Mouse (Mus musculus) cerebellum, adult 2 months (tissue): ENCODE data around the gene Rock2. TPM values are rescaled to one million over a fixed set of nuclear protein-coding genes. Genes with fewer than 3 reads are reported as not detected.

ENCODE experiments used
- DNase-seq, 2 experiments: peaks; one replicate each; pipeline ENCODE4 v3.0.0; 2021
- H3K27ac ChIP-seq: fragments of 200-500 bp; 2 replicates; pipeline ENCODE4 v1.5.1; 2012; ENCODE audit warnings: low read length, control low read depth, inconsistent platforms; ENCODE audit not compliant: insufficient read depth
- H3K27me3 ChIP-seq: fragments of 200-500 bp; 2 replicates; pipeline ENCODE4 v1.6.1; 2012; ENCODE audit warnings: inconsistent platforms, mild to moderate bottlenecking, low read length, moderate library complexity; ENCODE audit not compliant: control insufficient read depth, insufficient read depth
- H3K4me1 ChIP-seq: fragments of 200-500 bp; 2 replicates; pipeline ENCODE4 v1.6.1; 2011; ENCODE audit warnings: low read length; ENCODE audit not compliant: control insufficient read depth, insufficient read depth
- H3K4me3 ChIP-seq: fragments of 200-500 bp; replicated peaks from 2 replicates; pipeline ENCODE3; 2011; ENCODE audit warnings: mild to moderate bottlenecking, low read depth, low read length, control low read depth; ENCODE audit not compliant: insufficient read depth
- CTCF ChIP-seq: fragments of 200-500 bp; IDR thresholded peaks from 2 replicates; pipeline ENCODE4 v1.5.1; 2011; ENCODE audit warnings: low read depth, mild to moderate bottlenecking, control low read depth, low read length, moderate library complexity, borderline replicate concordance; ENCODE audit not compliant: insufficient read depth
- POLR2A ChIP-seq: fragments of 200-500 bp; IDR thresholded peaks from 2 replicates; pipeline ENCODE4 v1.6.1; 2011; ENCODE audit warnings: low read length, control low read depth, borderline replicate concordance; ENCODE audit not compliant: insufficient read depth
- WGBS: fragments of 180-500 bp; shearing (Covaris S2); methylation state at CpG from one replicate; pipeline ENCODE4 v1.1.7; 2018; 5-methylcytosine and 5-hydroxymethylcytosine counted together
- polyA plus RNA-seq: library from polyadenylated mRNA; depleted of rRNA; stranded (reverse); fragments of >200 nt; gene quantifications from 2 replicates; pipeline ENCODE4 v1.2.3, GENCODE M21; 2012

Rock2 gene
- polyA plus RNA-seq, 1 experiment: 37.5 TPM

GRCm38 (mm10) chr12:16856306-16856679, 38.4 kb upstream of the Rock2 start:
- no peak for DNase-seq
- H3K27me3 ChIP-seq: no peaks in the 10 kb centered on the region
- H3K27ac ChIP-seq: no peak overlapping the region
- no peak overlapping the region for H3K4me3 ChIP-seq
- WGBS: 27% methylated on average over 2 of the region's 2 CpGs
- TF ChIP-seq POLR2A (no peak), CTCF (no peak)
- H3K4me1 ChIP-seq: peaks cover 12% of the 10 kb centered on the region

DNA sequence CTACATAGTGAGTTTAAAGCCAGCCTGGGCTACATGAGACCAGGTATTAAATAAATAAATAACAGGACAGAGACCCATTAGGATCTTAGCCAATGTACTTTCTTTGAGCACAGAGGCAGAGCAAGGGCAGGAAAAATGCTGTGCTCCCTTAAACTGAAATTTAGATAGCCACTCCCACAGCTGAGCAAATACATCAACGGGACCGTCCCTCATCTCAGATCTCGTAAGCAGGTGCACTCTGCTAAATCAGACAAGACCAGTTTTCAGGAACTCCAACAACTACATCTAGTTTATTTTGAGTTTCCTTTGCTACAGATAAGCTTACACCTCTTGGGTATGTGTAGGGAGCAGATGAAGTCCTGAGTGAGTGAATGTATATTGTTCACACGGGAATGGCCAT, 36.6 kb upstream of the Rock2 start:
- 88% methylated on average over 4 of the region's 4 CpGs for WGBS
- no peak for TF ChIP-seq POLR2A
- no peak for TF ChIP-seq CTCF
- no peak overlapping the region for H3K4me3 ChIP-seq
- no peak for DNase-seq
- no peaks in the 10 kb centered on the region for H3K27me3 ChIP-seq
- H3K27ac ChIP-seq: no peak overlapping the region
- peaks cover 12% of the 10 kb centered on the region for H3K4me1 ChIP-seq

- WGBS: 90% methylated on average over 2 of the region's 2 CpGs
- TF ChIP-seq CTCF (no peak), POLR2A (no peak)
- no peak overlapping the region for H3K27ac ChIP-seq
- H3K27me3 ChIP-seq: no peaks in the 10 kb centered on the region
- no peak for DNase-seq
- peaks cover 6% of the 10 kb centered on the region; the same call in 1 of the 2 replicates for H3K4me1 ChIP-seq
- H3K4me3 ChIP-seq: no peak overlapping the region
Observed at GRCm38 (mm10) chr12:16859781-16860180, 34.9 kb upstream of the Rock2 start.

DNA sequence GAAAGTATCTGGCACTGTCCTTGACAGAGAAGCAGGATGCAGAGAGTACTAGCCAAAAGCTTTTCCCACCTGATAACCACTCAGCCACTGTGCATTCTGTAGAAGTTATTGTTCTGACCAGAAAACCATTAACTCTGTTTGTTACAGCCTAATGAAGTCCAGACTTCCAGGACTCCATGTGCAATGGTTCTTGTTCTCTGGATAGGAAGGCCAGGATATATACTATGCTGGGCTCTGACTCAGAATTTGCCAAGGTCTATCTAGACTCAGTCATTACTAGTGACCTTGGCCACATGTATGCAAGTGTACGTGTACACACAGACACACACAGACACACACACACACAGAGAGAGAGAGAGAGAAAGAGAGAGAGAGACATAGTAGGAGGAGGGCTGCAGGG, 34.2 kb upstream of the Rock2 start:
- H3K4me1 ChIP-seq: peaks cover 6% of the 10 kb centered on the region; the same call in 1 of the 2 replicates
- DNase-seq: no peak
- no peak for TF ChIP-seq POLR2A
- H3K4me3 ChIP-seq: no peak overlapping the region
- H3K27ac ChIP-seq: no peak overlapping the region
- no peaks in the 10 kb centered on the region for H3K27me3 ChIP-seq
- 76% methylated on average over 1 of the region's 1 CpGs for WGBS

DNA sequence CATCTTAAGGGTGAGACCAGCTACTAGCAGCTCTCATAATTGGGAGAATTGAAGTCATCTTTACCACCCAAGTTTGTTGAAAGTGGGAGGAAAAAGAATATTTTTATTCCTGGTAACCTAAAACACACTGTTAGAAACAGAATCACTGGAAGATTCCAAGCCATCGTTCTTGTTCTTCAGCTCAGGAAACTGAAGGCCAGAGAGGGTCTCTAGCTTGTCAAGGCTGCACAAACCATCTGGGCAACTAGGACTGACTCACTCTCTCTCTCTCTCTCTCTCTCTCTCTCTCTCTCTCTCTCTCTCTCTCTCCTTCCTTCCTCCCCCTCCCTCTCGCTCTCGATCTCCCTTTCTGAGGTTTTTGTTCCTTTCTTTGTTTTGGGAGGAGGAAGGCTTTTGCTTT, 33.7 kb upstream of the Rock2 start:
- H3K27me3 ChIP-seq: no peaks in the 10 kb centered on the region
- TF ChIP-seq POLR2A (no peak), CTCF (no peak)
- WGBS: 79% methylated on average over 3 of the region's 3 CpGs
- peaks cover 2% of the 10 kb centered on the region; the same call in 1 of the 2 replicates for H3K4me1 ChIP-seq
- H3K27ac ChIP-seq: no peak overlapping the region
- no peak overlapping the region for H3K4me3 ChIP-seq
- no peak for DNase-seq

GRCm38 (mm10) chr12:16864477-16864876, 30.2 kb upstream of the Rock2 start:
- H3K4me1 ChIP-seq: no peaks in the 10 kb centered on the region
- H3K4me3 ChIP-seq: no peak overlapping the region
- no peak overlapping the region for H3K27ac ChIP-seq
- H3K27me3 ChIP-seq: no peaks in the 10 kb centered on the region
- TF ChIP-seq POLR2A (no peak), CTCF (no peak)
- no peak for DNase-seq
- 95% methylated on average over 4 of the region's 4 CpGs for WGBS

DNA sequence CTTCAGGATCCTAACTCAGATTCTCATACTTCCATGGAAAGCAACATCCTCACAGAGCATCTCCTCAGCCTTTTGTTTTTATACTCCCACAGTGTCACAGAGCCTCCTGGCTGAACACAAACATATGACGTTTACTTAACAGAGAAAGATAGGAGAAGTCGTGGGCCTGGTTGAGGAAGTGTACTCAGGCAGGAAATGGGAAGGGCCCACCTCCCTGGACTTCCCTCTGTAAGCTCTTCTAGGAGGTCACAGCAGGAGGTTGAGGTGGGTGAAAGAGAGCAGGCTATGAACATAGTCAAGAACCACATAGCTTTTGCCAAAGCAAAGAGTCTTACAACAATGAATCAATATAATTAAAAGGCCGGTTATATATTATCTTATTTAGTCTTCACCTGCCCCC, 28.8 kb upstream of the Rock2 start:
- Histone ChIP-seq H3K27me3 (no peaks in the 10 kb centered on the region), H3K27ac (no peak overlapping the region), H3K4me1 (peaks cover 10% of the 10 kb centered on the region), H3K4me3 (no peak overlapping the region)
- whole genome bisulfite sequencing: 90% methylated on average over 3 of the region's 3 CpGs
- no peak for TF ChIP-seq POLR2A
- no peak for TF ChIP-seq CTCF
- DNase-seq: no peak

DNA sequence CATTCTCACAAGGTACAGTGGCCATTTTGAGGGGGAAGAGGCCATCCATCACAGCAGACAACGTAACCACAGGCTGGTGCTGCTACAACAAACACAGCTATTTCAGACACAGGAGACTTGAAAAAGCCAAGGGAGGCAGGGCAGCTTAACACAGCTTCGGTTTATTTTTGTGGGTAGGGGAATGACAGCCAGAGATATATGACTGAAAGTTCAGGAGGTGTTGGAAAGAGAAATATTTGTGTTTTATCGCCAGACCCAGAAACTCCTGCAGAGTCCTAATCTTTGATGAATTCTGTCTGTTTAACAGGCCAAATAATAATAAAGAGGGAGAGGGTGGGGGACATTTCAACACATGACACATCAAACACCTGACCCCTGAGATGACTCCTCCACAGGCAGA, 28.2 kb upstream of the Rock2 start:
- DNase-seq: no peak
- 83% methylated on average over 3 of the region's 3 CpGs for WGBS
- TF ChIP-seq POLR2A (no peak), CTCF (no peak)
- Histone ChIP-seq H3K4me1 (peaks cover 10% of the 10 kb centered on the region), H3K27ac (no peak overlapping the region), H3K4me3 (no peak overlapping the region), H3K27me3 (no peaks in the 10 kb centered on the region)

DNA sequence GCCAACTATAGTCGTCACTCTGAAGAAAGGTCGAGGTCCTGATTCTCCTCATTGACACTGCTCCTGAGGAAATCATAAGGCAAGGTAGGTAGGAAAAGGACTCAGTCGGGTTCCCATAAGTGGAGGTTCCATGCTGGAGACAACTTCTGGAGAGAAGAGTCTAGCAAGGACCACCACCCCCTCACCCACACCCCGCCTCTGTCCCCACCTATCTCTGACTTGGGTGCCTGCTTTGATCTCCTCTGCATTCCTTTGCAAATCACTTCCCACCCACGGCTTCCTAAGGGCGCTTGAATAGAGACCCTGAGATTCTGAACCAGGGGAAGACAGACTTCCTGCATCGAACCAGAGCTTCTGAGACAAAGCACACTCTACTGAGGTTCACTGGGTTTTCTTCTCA, 27.4 kb upstream of the Rock2 start:
- Histone ChIP-seq H3K4me3 (no peak overlapping the region), H3K27ac (no peak overlapping the region), H3K4me1 (peaks cover 10% of the 10 kb centered on the region), H3K27me3 (no peaks in the 10 kb centered on the region)
- DNase-seq: no peak
- WGBS: 86% methylated on average over 7 of the region's 7 CpGs
- TF ChIP-seq CTCF: no peak
- TF ChIP-seq POLR2A: no peak
